Mouse (Mus musculus): ENCODE measurements around the gene Lpar1. TPM values are rescaled to one million over a fixed set of nuclear protein-coding genes. Genes with fewer than 3 reads are reported as not detected.

Lpar1 gene
- polyA plus RNA-seq, 1 experiment from 2014 or later: 37.4 TPM

GRCm38 (mm10) chr4:58538696-58539095, 15.0 kb downstream of the Lpar1 start:
- H3K27me3 ChIP-seq (ENCODE audit: control insufficient read depth, insufficient read depth, low read length): no peaks in the 10 kb centered on the region
- no peak overlapping the region for H3K4me3 ChIP-seq (ENCODE audit: low read length)
- no peaks in the 10 kb centered on the region for H3K36me3 ChIP-seq (ENCODE audit: control insufficient read depth, insufficient read depth, low read length)
- no peak overlapping the region for H3K4me2 ChIP-seq (replicated peaks; ENCODE audit: low read depth, low read length)
- no peak overlapping the region for H3K27ac ChIP-seq (ENCODE audit: low read depth, low read length)
- 82% methylated on average over 3 of the region's 3 CpGs for WGBS
- no peak for ATAC-seq (ENCODE audit: low FRiP score, low TSS enrichment)
- no peaks in the 10 kb centered on the region for H3K9me3 ChIP-seq (ENCODE audit: control insufficient read depth, low read length)
- 0 out of 2 replicates have a peak, but pooled peaks cover 5% of the 10 kb centered on the region for H3K4me1 ChIP-seq (ENCODE audit: control insufficient read depth, insufficient read depth, low read length)
- no peak overlapping the region for H3K9ac ChIP-seq (ENCODE audit: low read depth, low read length)

DNA sequence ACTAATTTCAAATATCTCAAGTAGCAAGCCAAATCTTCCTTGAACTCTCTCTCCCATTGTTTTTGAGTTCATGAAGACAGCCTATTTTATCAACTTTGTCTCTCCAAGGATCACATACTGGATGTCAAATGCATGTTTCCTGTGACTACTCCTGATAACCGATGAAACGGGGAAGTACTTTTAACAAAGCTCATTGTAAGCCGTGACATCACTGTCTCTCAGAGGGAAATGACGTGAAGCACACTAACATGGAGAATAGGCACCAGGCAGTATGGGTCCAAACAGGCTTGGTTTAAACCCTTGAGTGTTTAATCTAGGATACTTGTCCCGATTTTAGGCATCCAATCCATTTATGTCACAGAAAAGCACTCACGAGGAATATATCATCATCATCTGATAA, 17.9 kb downstream of the Lpar1 start:
- H3K4me2 ChIP-seq (replicated peaks; ENCODE audit: low read depth, low read length): no peak overlapping the region
- H3K9me3 ChIP-seq (ENCODE audit: control insufficient read depth, low read length): no peaks in the 10 kb centered on the region
- no peaks in the 10 kb centered on the region for H3K36me3 ChIP-seq (ENCODE audit: control insufficient read depth, insufficient read depth, low read length)
- 0 out of 2 replicates have a peak, but pooled peaks cover 5% of the 10 kb centered on the region for H3K4me1 ChIP-seq (ENCODE audit: control insufficient read depth, insufficient read depth, low read length)
- H3K27ac ChIP-seq (ENCODE audit: low read depth, low read length): no peak overlapping the region
- H3K27me3 ChIP-seq (ENCODE audit: control insufficient read depth, insufficient read depth, low read length): no peaks in the 10 kb centered on the region
- WGBS: 68% methylated on average over 6 of the region's 6 CpGs
- no peak overlapping the region for H3K9ac ChIP-seq (ENCODE audit: low read depth, low read length)
- no peak overlapping the region for H3K4me3 ChIP-seq (ENCODE audit: low read length)
- no peak for ATAC-seq (ENCODE audit: low FRiP score, low TSS enrichment)

DNA sequence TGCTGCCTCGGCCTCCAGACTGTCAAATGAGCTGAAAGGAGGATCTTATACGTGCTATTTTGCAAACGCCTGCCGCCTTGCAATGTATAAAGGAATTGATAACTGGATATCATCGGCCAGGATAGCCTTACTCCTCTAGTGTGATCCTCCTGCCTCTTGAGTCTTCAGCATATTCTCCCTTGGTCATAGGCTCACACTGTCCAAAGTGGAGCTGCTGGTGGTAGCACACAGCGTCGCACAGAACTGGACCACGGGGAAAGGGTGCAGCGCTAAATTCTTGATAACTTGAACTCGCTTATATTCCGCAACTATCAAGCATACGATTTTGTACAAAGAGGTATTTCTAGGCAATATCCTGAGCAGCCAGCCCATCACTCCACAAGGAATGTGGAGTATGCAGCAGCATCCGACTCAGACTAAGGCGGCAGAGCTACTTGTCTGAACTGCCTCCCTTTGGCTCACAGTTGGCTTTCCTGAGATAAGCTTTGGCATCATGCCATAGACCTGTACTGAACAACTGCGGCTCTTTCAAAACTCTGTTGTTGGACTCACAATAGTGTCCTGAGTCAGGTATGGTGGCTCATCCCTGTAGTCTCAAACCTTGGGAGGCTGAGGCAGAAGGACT, 18.9 kb downstream of the Lpar1 start:
- H3K9ac ChIP-seq (ENCODE audit: low read depth, low read length): no peak overlapping the region
- 77% methylated on average over 15 of the region's 15 CpGs for WGBS
- 0 out of 2 replicates have a peak, but pooled peaks cover 8% of the 10 kb centered on the region for H3K4me1 ChIP-seq (ENCODE audit: control insufficient read depth, insufficient read depth, low read length)
- H3K4me2 ChIP-seq (replicated peaks; ENCODE audit: low read depth, low read length): no peak overlapping the region
- no peaks in the 10 kb centered on the region for H3K9me3 ChIP-seq (ENCODE audit: control insufficient read depth, low read length)
- ATAC-seq (ENCODE audit: low FRiP score, low TSS enrichment): no peak
- no peak overlapping the region for H3K27ac ChIP-seq (ENCODE audit: low read depth, low read length)
- H3K4me3 ChIP-seq (ENCODE audit: low read length): no peak overlapping the region
- no peaks in the 10 kb centered on the region for H3K36me3 ChIP-seq (ENCODE audit: control insufficient read depth, insufficient read depth, low read length)
- H3K27me3 ChIP-seq (ENCODE audit: control insufficient read depth, insufficient read depth, low read length): no peaks in the 10 kb centered on the region

DNA sequence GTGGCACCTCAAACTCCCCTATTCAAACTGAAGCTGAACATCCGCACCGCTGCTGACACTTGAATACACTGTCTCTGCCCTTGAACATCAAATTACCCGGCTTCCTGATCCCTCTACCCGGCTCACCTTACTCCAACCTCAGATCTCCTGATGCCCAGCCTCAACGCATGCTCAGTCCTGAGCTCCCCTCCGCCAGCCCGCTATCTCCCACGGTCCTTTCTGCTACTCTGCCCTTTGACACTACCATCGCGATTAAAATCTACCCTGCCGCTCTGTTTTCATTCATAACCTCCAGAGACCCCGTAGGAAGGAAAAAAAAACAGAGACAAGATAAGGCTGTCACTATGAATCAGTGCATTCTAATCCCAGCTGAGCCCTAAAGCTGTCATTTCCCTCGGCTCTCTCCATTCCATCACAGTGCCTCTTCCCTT, 19.5 kb downstream of the Lpar1 start:
- 19% methylated on average over 13 of the region's 13 CpGs for WGBS
- no peak overlapping the region for H3K27ac ChIP-seq (ENCODE audit: low read depth, low read length)
- no peak overlapping the region for H3K9ac ChIP-seq (ENCODE audit: low read depth, low read length)
- H3K36me3 ChIP-seq (ENCODE audit: control insufficient read depth, insufficient read depth, low read length): no peaks in the 10 kb centered on the region
- H3K4me2 ChIP-seq (replicated peaks; ENCODE audit: low read depth, low read length): no peak overlapping the region; the same call in 1 of the 2 replicates
- ATAC-seq (ENCODE audit: low FRiP score, low TSS enrichment): no peak
- H3K9me3 ChIP-seq (ENCODE audit: control insufficient read depth, low read length): no peaks in the 10 kb centered on the region
- H3K4me1 ChIP-seq (ENCODE audit: control insufficient read depth, insufficient read depth, low read length): 0 out of 2 replicates have a peak, but pooled peaks cover 8% of the 10 kb centered on the region
- no peaks in the 10 kb centered on the region for H3K27me3 ChIP-seq (ENCODE audit: control insufficient read depth, insufficient read depth, low read length)
- H3K4me3 ChIP-seq (ENCODE audit: low read length): no peak overlapping the region

DNA sequence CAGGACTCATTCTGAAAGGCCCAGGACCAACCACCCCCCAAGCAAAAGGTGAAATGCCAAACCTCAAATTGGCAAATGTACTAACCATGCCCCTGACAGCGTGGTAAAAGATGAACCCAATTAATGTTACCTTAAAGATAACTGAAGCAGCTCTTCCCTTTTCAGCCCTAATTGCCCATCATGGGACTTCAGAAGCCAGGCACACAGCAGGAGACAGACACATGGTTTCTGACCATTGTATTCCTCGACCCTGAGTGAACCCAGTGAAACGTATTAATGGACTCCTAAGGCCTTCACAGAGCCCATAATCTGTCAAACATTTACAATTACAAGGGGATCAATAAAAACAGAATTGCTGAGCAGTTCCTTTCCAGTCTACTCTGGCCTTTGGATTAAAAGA, 20.2 kb downstream of the Lpar1 start:
- 0 out of 2 replicates have a peak, but pooled peaks cover 8% of the 10 kb centered on the region for H3K4me1 ChIP-seq (ENCODE audit: control insufficient read depth, insufficient read depth, low read length)
- H3K4me2 ChIP-seq (replicated peaks; ENCODE audit: low read depth, low read length): no peak overlapping the region
- no peak overlapping the region for H3K9ac ChIP-seq (ENCODE audit: low read depth, low read length)
- H3K27ac ChIP-seq (ENCODE audit: low read depth, low read length): no peak overlapping the region
- 33% methylated on average over 3 of the region's 3 CpGs for WGBS
- no peak for ATAC-seq (ENCODE audit: low FRiP score, low TSS enrichment)
- no peaks in the 10 kb centered on the region for H3K36me3 ChIP-seq (ENCODE audit: control insufficient read depth, insufficient read depth, low read length)
- H3K9me3 ChIP-seq (ENCODE audit: control insufficient read depth, low read length): no peaks in the 10 kb centered on the region
- no peak overlapping the region for H3K4me3 ChIP-seq (ENCODE audit: low read length)
- H3K27me3 ChIP-seq (ENCODE audit: control insufficient read depth, insufficient read depth, low read length): no peaks in the 10 kb centered on the region

- WGBS: 66% methylated on average over 3 of the region's 3 CpGs
Measured at GRCm38 (mm10) chr4:58532326-58532725, 21.4 kb downstream of the Lpar1 start.

GRCm38 (mm10) chr4:58530706-58531105, 23.0 kb downstream of the Lpar1 start:
- no peaks in the 10 kb centered on the region for H3K9me3 ChIP-seq (ENCODE audit: control insufficient read depth, low read length)
- H3K27me3 ChIP-seq (ENCODE audit: control insufficient read depth, insufficient read depth, low read length): no peaks in the 10 kb centered on the region
- 67% methylated on average over 5 of the region's 5 CpGs for WGBS
- H3K4me2 ChIP-seq (replicated peaks; ENCODE audit: low read depth, low read length): no peak overlapping the region
- no peak overlapping the region for H3K4me3 ChIP-seq (ENCODE audit: low read length)
- H3K4me1 ChIP-seq (ENCODE audit: control insufficient read depth, insufficient read depth, low read length): 0 out of 2 replicates have a peak, but pooled peaks cover 8% of the 10 kb centered on the region
- H3K9ac ChIP-seq (ENCODE audit: low read depth, low read length): no peak overlapping the region
- no peaks in the 10 kb centered on the region for H3K36me3 ChIP-seq (ENCODE audit: control insufficient read depth, insufficient read depth, low read length)
- no peak for ATAC-seq (ENCODE audit: low FRiP score, low TSS enrichment)
- H3K27ac ChIP-seq (ENCODE audit: low read depth, low read length): no peak overlapping the region

More at GRCm38 (mm10) chr4:58532326-58532725, 21.4 kb downstream of the Lpar1 start:
- 0 out of 2 replicates have a peak, but pooled peaks cover 8% of the 10 kb centered on the region for H3K4me1 ChIP-seq (ENCODE audit: control insufficient read depth, insufficient read depth, low read length)
- no peaks in the 10 kb centered on the region for H3K36me3 ChIP-seq (ENCODE audit: control insufficient read depth, insufficient read depth, low read length)
- no peaks in the 10 kb centered on the region for H3K27me3 ChIP-seq (ENCODE audit: control insufficient read depth, insufficient read depth, low read length)
- no peak overlapping the region for H3K27ac ChIP-seq (ENCODE audit: low read depth, low read length)
- H3K4me2 ChIP-seq (replicated peaks; ENCODE audit: low read depth, low read length): no peak overlapping the region
- ATAC-seq (ENCODE audit: low FRiP score, low TSS enrichment): no peak
- H3K4me3 ChIP-seq (ENCODE audit: low read length): no peak overlapping the region
- no peaks in the 10 kb centered on the region for H3K9me3 ChIP-seq (ENCODE audit: control insufficient read depth, low read length)
- no peak overlapping the region for H3K9ac ChIP-seq (ENCODE audit: low read depth, low read length)

DNA sequence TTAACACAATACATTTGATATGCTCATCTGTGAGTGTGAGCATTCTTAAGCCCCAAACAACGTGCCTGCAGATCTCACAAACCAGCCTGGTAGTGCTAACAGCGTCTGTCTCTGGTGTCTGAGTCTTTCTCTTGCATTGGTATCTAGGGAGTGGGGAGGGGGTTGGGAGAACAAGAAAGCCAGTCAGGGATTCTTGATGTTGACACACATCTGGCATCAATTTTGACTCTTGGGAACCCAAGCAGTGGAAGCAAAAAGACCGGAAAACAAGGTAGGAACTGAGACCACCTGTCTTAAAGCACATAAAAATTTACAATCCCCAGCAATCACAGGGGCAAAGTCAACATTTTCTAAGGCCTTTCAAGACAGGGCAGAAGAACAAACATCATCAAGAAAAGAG, 23.4 kb downstream of the Lpar1 start:
- Histone ChIP-seq H3K4me2 (replicated peaks; ENCODE audit: low read depth, low read length) (no peak overlapping the region), H3K9me3 (ENCODE audit: control insufficient read depth, low read length) (no peaks in the 10 kb centered on the region), H3K36me3 (ENCODE audit: control insufficient read depth, insufficient read depth, low read length) (no peaks in the 10 kb centered on the region), H3K4me1 (ENCODE audit: control insufficient read depth, insufficient read depth, low read length) (0 out of 2 replicates have a peak, but pooled peaks cover 8% of the 10 kb centered on the region), H3K27me3 (ENCODE audit: control insufficient read depth, insufficient read depth, low read length) (no peaks in the 10 kb centered on the region), H3K4me3 (ENCODE audit: low read length) (no peak overlapping the region), H3K9ac (ENCODE audit: low read depth, low read length) (no peak overlapping the region), H3K27ac (ENCODE audit: low read depth, low read length) (no peak overlapping the region)
- WGBS: 18% methylated on average over 3 of the region's 3 CpGs
- no peak for ATAC-seq (ENCODE audit: low FRiP score, low TSS enrichment)

GRCm38 (mm10) chr4:58527852-58528251, 25.8 kb downstream of the Lpar1 start:
- Histone ChIP-seq H3K9ac (ENCODE audit: low read depth, low read length) (no peak overlapping the region), H3K27me3 (ENCODE audit: control insufficient read depth, insufficient read depth, low read length) (no peaks in the 10 kb centered on the region), H3K9me3 (ENCODE audit: control insufficient read depth, low read length) (no peaks in the 10 kb centered on the region), H3K36me3 (ENCODE audit: control insufficient read depth, insufficient read depth, low read length) (no peaks in the 10 kb centered on the region), H3K27ac (ENCODE audit: low read depth, low read length) (no peak overlapping the region), H3K4me3 (ENCODE audit: low read length) (no peak overlapping the region), H3K4me2 (replicated peaks; ENCODE audit: low read depth, low read length) (no peak overlapping the region), H3K4me1 (ENCODE audit: control insufficient read depth, insufficient read depth, low read length) (0 out of 2 replicates have a peak, but pooled peaks cover 3% of the 10 kb centered on the region)
- 91% methylated on average over 3 of the region's 3 CpGs for WGBS
- no peak for ATAC-seq (ENCODE audit: low FRiP score, low TSS enrichment)

All from kidney, embryonic 14.5 days (tissue).